Mouse (Mus musculus): ENCODE results near the gene Gm4787.
"Not testable (repeated sequence)": the region's sequence is repeated elsewhere in the genome, so short reads cannot be mapped to it uniquely, and the experiment has no call there.

Gene Gm4787

GRCm38 (mm10) chr12:81379364-81379763 is at the start of gene Gm4787:
Gm4787 (minus strand) TSS chr12:81379464.
- not testable (repeated sequence) for DNase-seq

- DNase-seq = no peak
Observed at GRCm38 (mm10) chr12:81421846-81422245, 42.6 kb upstream of the Gm4787 start, which contains the start of gene Adam4. Adam4 (minus strand) TSS chr12:81421946.

DNA sequence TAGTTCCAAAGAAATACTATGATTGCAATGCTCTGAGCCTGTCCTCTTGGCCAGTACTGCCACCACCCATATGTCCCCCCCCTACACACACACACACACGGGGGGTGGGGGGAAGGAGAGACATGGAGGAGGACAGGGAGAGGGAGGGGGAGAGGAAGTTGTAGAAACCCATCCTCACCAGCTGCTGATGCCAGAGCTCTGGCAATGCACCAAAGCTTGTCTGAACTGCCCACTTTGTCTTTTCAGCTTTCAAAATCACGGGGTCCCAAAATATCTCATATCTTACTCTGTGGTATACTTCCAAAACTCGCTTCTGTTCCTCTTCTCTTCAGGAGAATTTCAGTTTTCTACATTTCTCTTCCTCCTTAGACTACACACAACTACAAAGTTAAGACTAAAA is 33.9 kb upstream of the Gm4787 start:
- DNase-seq = no peak

GRCm38 (mm10) chr12:81408966-81409365 is 29.7 kb upstream of the Gm4787 start:
- no peak for DNase-seq

- DNase-seq = peak; percentile 68
Observed at GRCm38 (mm10) chr12:81402187-81402586, 22.9 kb upstream of the Gm4787 start.

DNA sequence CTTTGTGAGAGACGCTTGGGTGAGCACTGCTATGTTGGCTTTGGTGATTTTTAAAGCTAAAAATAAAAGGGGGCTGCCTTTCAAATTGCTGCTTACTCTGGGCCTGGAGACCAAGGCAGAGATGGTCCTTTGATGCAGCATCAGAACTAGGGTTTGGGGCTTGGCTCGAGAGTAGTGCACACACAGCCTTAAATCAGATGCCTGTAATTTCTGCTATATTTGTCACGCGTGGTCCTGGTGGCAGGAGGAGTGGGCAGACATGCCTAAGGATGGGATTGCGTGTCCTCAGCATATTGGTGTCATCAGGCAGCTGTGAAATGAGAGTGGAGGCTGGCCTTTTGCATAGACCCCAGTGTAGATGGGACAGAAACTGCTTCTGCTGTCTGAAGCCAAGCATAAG is 45.4 kb downstream of the Gm4787 start:
- DNase-seq = no peak

- peak; percentile 7 for DNase-seq
Observed at GRCm38 (mm10) chr12:81332875-81333421, 46.3 kb downstream of the Gm4787 start, which contains the start of gene Slc8a3. Slc8a3 (minus strand) TSS chr12:81333180.

GRCm38 (mm10) chr12:81331937-81332874 is 47.1 kb downstream of the Gm4787 start:
- DNase-seq = peak; percentile 10

DNA sequence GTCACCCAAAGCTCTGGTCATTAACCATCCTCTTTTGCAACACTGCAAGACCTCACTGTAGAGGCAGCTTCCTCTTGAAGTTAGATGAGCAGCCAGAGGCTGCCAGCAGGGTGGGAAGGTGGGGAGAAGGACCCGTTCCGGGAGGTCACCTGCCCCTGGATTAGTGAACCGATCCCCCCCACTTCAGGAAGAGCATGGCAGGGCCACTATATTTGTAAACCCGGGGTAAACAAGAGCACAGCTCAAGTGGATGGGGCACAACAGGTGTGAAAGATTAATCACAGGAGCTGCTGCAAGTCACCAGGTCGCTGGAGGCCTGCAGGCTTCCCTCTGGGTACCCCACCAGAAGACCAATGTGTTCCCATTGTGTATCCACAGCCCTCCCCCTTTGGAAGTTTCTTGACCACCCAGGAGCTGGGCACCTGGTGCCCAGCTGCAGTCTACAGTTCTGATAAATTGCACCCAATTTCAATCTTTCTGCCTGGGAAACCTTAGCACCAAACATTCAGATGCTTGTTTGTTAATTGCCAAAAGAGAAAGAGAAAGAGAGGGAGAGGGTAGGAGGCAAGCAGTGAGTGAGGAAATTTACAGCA is 48.1 kb downstream of the Gm4787 start:
- DNase-seq = no peak

All from kidney, postnatal 14 days (tissue).